Mouse (Mus musculus) gonadal fat pad, adult 2 months (tissue): Measurements from ENCODE around the gene Tmem37. TPM values are rescaled to one million over a fixed set of nuclear protein-coding genes. Genes with fewer than 3 reads are reported as not detected.

Experiments used
- DNase-seq: peaks from one replicate; pipeline ENCODE4 v3.0.0-alpha.2; 2012; ENCODE audit warnings: low read depth
- polyA plus RNA-seq: library from polyadenylated mRNA; depleted of rRNA; stranded (reverse); fragments of >200 nt; gene quantifications from 2 replicates; pipeline ENCODE4 v1.2.3, GENCODE M21; 2012; rRNA removed

Gene Tmem37
- polyA plus RNA-seq, 1 experiment, result 64.2 TPM

DNA sequence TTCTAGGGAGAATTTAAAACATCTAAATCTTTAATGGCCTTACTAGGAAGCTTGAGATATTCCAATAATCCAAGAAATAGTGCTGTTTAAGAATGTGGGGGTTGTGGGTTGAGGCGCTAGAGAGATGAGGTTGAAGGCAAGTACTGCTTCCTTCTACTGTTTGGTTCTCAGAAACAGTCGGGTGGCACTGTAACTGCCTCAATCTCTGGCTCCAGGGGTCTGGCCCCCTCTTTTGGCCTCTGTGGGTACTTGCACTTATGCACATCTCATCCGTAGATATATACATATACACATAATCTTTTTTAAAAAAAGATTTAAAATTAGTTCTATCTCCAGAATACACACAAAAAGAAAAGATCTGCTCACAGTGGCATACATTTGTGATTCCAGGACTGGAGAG lies 55.0 kb downstream of the Tmem37 start:
- DNase-seq, result no peak

Other genes with a start within 250 kb of the Tmem37 start
- gene Ptpn4, start 236.5 kb downstream of the Tmem37 start, polyA plus RNA-seq, result 4.2 and 5.5 TPM in 2 replicates
- 4.3 and 6.0 TPM in 2 replicates for gene Tmem177, start 160.9 kb downstream of the Tmem37 start, polyA plus RNA-seq
- 0.27 and 0.30 TPM in 2 replicates for gene Cfap221, start 76.8 kb downstream of the Tmem37 start, polyA plus RNA-seq
- gene Sctr, start 67.2 kb downstream of the Tmem37 start, polyA plus RNA-seq, result 3.0 and 4.7 TPM in 2 replicates
- gene Dbi, start 47.0 kb upstream of the Tmem37 start, polyA plus RNA-seq, result 1,157 and 2,192 TPM in 2 replicates
- 2.2 and 2.8 TPM in 2 replicates for gene 3110009E18Rik, start 47.1 kb upstream of the Tmem37 start, polyA plus RNA-seq
- 41.1 and 82.3 TPM in 2 replicates for gene Steap3, start 198.6 kb upstream of the Tmem37 start, polyA plus RNA-seq